Mouse (Mus musculus): ENCODE measurements at regions not wholly inside any gene's neighbourhood (a gene's known extent, or its start where the extent isn't known, plus 50 kb on each side); places are given as distances from the start of the nearest gene placed in this dataset.

- Histone ChIP-seq H3K36me3 (no peaks in the 10 kb centered on the region), H3K27me3 (no peaks in the 10 kb centered on the region), H3K9ac (no peak overlapping the region), H3K4me1 (replicated peaks) (no peaks in the 10 kb centered on the region), H3K4me2 (no peak overlapping the region), H3K4me3 (no peak overlapping the region), H3K9me3 (no peaks in the 10 kb centered on the region), H3K27ac (replicated peaks) (no peak overlapping the region)
- WGBS, result 78% methylated on average over 4 of the region's 4 CpGs
- ATAC-seq (ENCODE audit: low FRiP score, low read depth), result no peak
Measured at GRCm38 (mm10) chr10:50241645-50242044, 350.8 kb upstream of the Ascc3 start.

- H3K27me3 ChIP-seq, result no peaks in the 10 kb centered on the region
Measured at GRCm38 (mm10) chr10:50203587-50203986, 388.9 kb upstream of the Ascc3 start.

GRCm38 (mm10) chr10:50201691-50202090 is 390.8 kb upstream of the Ascc3 start:
- H3K9me3 ChIP-seq, result no peaks in the 10 kb centered on the region
- ATAC-seq (ENCODE audit: low FRiP score, low read depth), result no peak
- WGBS, result 52% methylated on average over 2 of the region's 2 CpGs
- no peak overlapping the region for H3K4me2 ChIP-seq
- H3K36me3 ChIP-seq, result no peaks in the 10 kb centered on the region
- no peaks in the 10 kb centered on the region for H3K27me3 ChIP-seq
- H3K4me1 ChIP-seq (replicated peaks), result no peaks in the 10 kb centered on the region
- no peak overlapping the region for H3K9ac ChIP-seq
- no peak overlapping the region for H3K4me3 ChIP-seq
- H3K27ac ChIP-seq (replicated peaks), result no peak overlapping the region

More at GRCm38 (mm10) chr10:50203587-50203986, 388.9 kb upstream of the Ascc3 start:
- Histone ChIP-seq H3K9me3 (no peaks in the 10 kb centered on the region), H3K27ac (replicated peaks) (no peak overlapping the region), H3K4me2 (no peak overlapping the region), H3K4me3 (no peak overlapping the region), H3K4me1 (replicated peaks) (no peaks in the 10 kb centered on the region), H3K36me3 (no peaks in the 10 kb centered on the region), H3K9ac (no peak overlapping the region)
- WGBS, result 72% methylated on average over 2 of the region's 2 CpGs
- no peak for ATAC-seq (ENCODE audit: low FRiP score, low read depth)

GRCm38 (mm10) chr10:50199857-50200256 is 392.6 kb upstream of the Ascc3 start:
- H3K9ac ChIP-seq, result no peak overlapping the region
- no peaks in the 10 kb centered on the region for H3K36me3 ChIP-seq
- H3K27me3 ChIP-seq, result no peaks in the 10 kb centered on the region
- no peak overlapping the region for H3K27ac ChIP-seq (replicated peaks)
- no peak overlapping the region for H3K4me3 ChIP-seq
- peak; percentile 90 for ATAC-seq (ENCODE audit: low FRiP score, low read depth)
- no peaks in the 10 kb centered on the region for H3K9me3 ChIP-seq
- no peak overlapping the region for H3K4me2 ChIP-seq
- H3K4me1 ChIP-seq (replicated peaks), result no peaks in the 10 kb centered on the region

GRCm38 (mm10) chr10:50197897-50198538 is 394.5 kb upstream of the Ascc3 start:
- WGBS, result 62% methylated on average over 5 of the region's 5 CpGs
- Histone ChIP-seq H3K4me1 (replicated peaks) (no peaks in the 10 kb centered on the region), H3K4me2 (no peak overlapping the region), H3K9me3 (no peaks in the 10 kb centered on the region), H3K27ac (replicated peaks) (no peak overlapping the region), H3K36me3 (no peaks in the 10 kb centered on the region), H3K9ac (no peak overlapping the region), H3K27me3 (no peaks in the 10 kb centered on the region), H3K4me3 (no peak overlapping the region)
- no peak for ATAC-seq (ENCODE audit: low FRiP score, low read depth)

GRCm38 (mm10) chr10:50190276-50190675 is 401.7 kb upstream of the Grik2 start:
- no peaks in the 10 kb centered on the region for H3K36me3 ChIP-seq
- H3K27ac ChIP-seq (replicated peaks), result no peak overlapping the region
- no peak overlapping the region for H3K9ac ChIP-seq
- no peaks in the 10 kb centered on the region for H3K27me3 ChIP-seq
- ATAC-seq (ENCODE audit: low FRiP score, low read depth), result no peak
- H3K4me3 ChIP-seq, result no peak overlapping the region
- WGBS, result 62% methylated on average over 4 of the region's 4 CpGs
- H3K4me2 ChIP-seq, result no peak overlapping the region
- H3K9me3 ChIP-seq, result no peaks in the 10 kb centered on the region
- no peaks in the 10 kb centered on the region for H3K4me1 ChIP-seq (replicated peaks)

GRCm38 (mm10) chr10:50169116-50169515 is 380.6 kb upstream of the Grik2 start:
- ATAC-seq (ENCODE audit: low FRiP score, low read depth), result no peak
- H3K9ac ChIP-seq, result no peak overlapping the region
- WGBS, result 69% methylated on average over 6 of the region's 6 CpGs

GRCm38 (mm10) chr10:50138351-50138750 is 349.8 kb upstream of the Grik2 start:
- no peak overlapping the region for H3K27ac ChIP-seq (replicated peaks)
- no peaks in the 10 kb centered on the region for H3K9me3 ChIP-seq
- WGBS, result 68% methylated on average over 1 of the region's 1 CpGs
- no peak overlapping the region for H3K4me3 ChIP-seq
- ATAC-seq (ENCODE audit: low FRiP score, low read depth), result no peak
- H3K4me1 ChIP-seq (replicated peaks), result no peaks in the 10 kb centered on the region
- no peaks in the 10 kb centered on the region for H3K36me3 ChIP-seq
- no peak overlapping the region for H3K4me2 ChIP-seq
- no peaks in the 10 kb centered on the region for H3K27me3 ChIP-seq
- H3K9ac ChIP-seq, result no peak overlapping the region

More at GRCm38 (mm10) chr10:50169116-50169515, 380.6 kb upstream of the Grik2 start:
- H3K4me2 ChIP-seq, result no peak overlapping the region
- H3K4me1 ChIP-seq (replicated peaks), result no peaks in the 10 kb centered on the region
- no peak overlapping the region for H3K4me3 ChIP-seq
- H3K9me3 ChIP-seq, result no peaks in the 10 kb centered on the region
- H3K36me3 ChIP-seq, result no peaks in the 10 kb centered on the region
- H3K27ac ChIP-seq (replicated peaks), result no peak overlapping the region
- H3K27me3 ChIP-seq, result no peaks in the 10 kb centered on the region

GRCm38 (mm10) chr10:50137783-50138182 is 349.2 kb upstream of the Grik2 start:
- H3K27ac ChIP-seq (replicated peaks), result no peak overlapping the region
- H3K27me3 ChIP-seq, result no peaks in the 10 kb centered on the region
- peak; percentile 83 for ATAC-seq (ENCODE audit: low FRiP score, low read depth)
- no peaks in the 10 kb centered on the region for H3K9me3 ChIP-seq
- H3K4me1 ChIP-seq (replicated peaks), result no peaks in the 10 kb centered on the region
- WGBS, result 64% methylated on average over 7 of the region's 7 CpGs
- no peak overlapping the region for H3K4me2 ChIP-seq
- H3K9ac ChIP-seq, result no peak overlapping the region
- H3K36me3 ChIP-seq, result no peaks in the 10 kb centered on the region
- H3K4me3 ChIP-seq, result no peak overlapping the region

GRCm38 (mm10) chr10:50136165-50136564 is 347.6 kb upstream of the Grik2 start:
- no peak for ATAC-seq (ENCODE audit: low FRiP score, low read depth)
- Histone ChIP-seq H3K4me1 (replicated peaks) (no peaks in the 10 kb centered on the region), H3K4me2 (no peak overlapping the region), H3K9ac (no peak overlapping the region), H3K4me3 (no peak overlapping the region), H3K27ac (replicated peaks) (no peak overlapping the region), H3K9me3 (no peaks in the 10 kb centered on the region), H3K36me3 (no peaks in the 10 kb centered on the region), H3K27me3 (no peaks in the 10 kb centered on the region)
- WGBS, result 98% methylated on average over 1 of the region's 1 CpGs

GRCm38 (mm10) chr10:50135499-50135898 is 346.9 kb upstream of the Grik2 start:
- H3K9ac ChIP-seq, result no peak overlapping the region
- 43% methylated on average over 1 of the region's 1 CpGs for WGBS
- no peak for ATAC-seq (ENCODE audit: low FRiP score, low read depth)

More at GRCm38 (mm10) chr10:50135499-50135898, 346.9 kb upstream of the Grik2 start:
- Histone ChIP-seq H3K27me3 (no peaks in the 10 kb centered on the region), H3K9me3 (no peaks in the 10 kb centered on the region), H3K36me3 (no peaks in the 10 kb centered on the region), H3K4me1 (replicated peaks) (no peaks in the 10 kb centered on the region), H3K27ac (replicated peaks) (no peak overlapping the region), H3K4me2 (no peak overlapping the region), H3K4me3 (no peak overlapping the region)

Data from hindbrain, embryonic 15.5 days (tissue).